Mouse (Mus musculus): ENCODE measurements around the gene Vmn1r143.
"Not testable (repeated sequence)": the region's sequence is repeated elsewhere in the genome, so short reads cannot be mapped to it uniquely, and the experiment has no call there.

Gene Vmn1r143

GRCm38 (mm10) chr7:22189077-22189476 is at the start of gene Vmn1r143:
TSS of gene Vmn1r143 (plus strand) at chr7:22189377.
- DNase-seq, result not testable (repeated sequence)

- DNase-seq, result not testable (repeated sequence)
These were observed 25.2 kb upstream of the Vmn1r143 start, which contains the start of gene Vmn1r142 for GRCm38 (mm10) chr7:22163935-22164334. TSS of gene Vmn1r142 (minus strand) at chr7:22164035.

- DNase-seq, result not testable (repeated sequence)
These were observed 12.0 kb downstream of the Vmn1r143 start, which contains the start of gene Gm8653 for GRCm38 (mm10) chr7:22201164-22201563. TSS of gene Gm8653 (minus strand) at chr7:22201264.

GRCm38 (mm10) chr7:22229384-22229783 is 40.2 kb downstream of the Vmn1r143 start, which contains the start of gene Gm8453:
TSS of gene Gm8453 (minus strand) at chr7:22229484.
- not testable (repeated sequence) for DNase-seq

Measured in B cell, adult 2 months (primary cell).